Mouse (Mus musculus) liver, embryonic 13.5 days (tissue): ENCODE measurements around the gene Spcs2. TPM values are rescaled to one million over a fixed set of nuclear protein-coding genes. Genes with fewer than 3 reads are reported as not detected.

ENCODE experiments used
- ATAC-seq: fragments of 200-750 bp; cut with Nextera tagmentation; 2 replicates; pipeline ENCODE4 v1.8.0; 2017; ENCODE audit warnings: low read depth, mild to moderate bottlenecking, moderate number of reproducible peaks, moderate library complexity
- DNase-seq: peaks from one replicate; pipeline ENCODE4 v3.0.0; 2022
- H3K27ac ChIP-seq: fragments of 300-500 bp; sonication (generic); 2 replicates; pipeline ENCODE4 v1.5.1; 2015; ENCODE audit warnings: moderate library complexity, mild to moderate bottlenecking, inconsistent platforms
- H3K27me3 ChIP-seq: fragments of 300-500 bp; sonication (generic); 2 replicates; pipeline ENCODE4 v1.6.1; 2015; ENCODE audit warnings: mild to moderate bottlenecking, inconsistent platforms
- H3K36me3 ChIP-seq: fragments of 300-500 bp; sonication (generic); 2 replicates; pipeline ENCODE4 v1.6.1; 2015; ENCODE audit warnings: mild to moderate bottlenecking, inconsistent platforms
- H3K4me1 ChIP-seq: fragments of 300-500 bp; sonication (generic); replicated peaks from 2 replicates; pipeline ENCODE4 v1.6.1; 2015; ENCODE audit warnings: inconsistent platforms
- H3K4me2 ChIP-seq: fragments of 300-500 bp; sonication (generic); 2 replicates; pipeline ENCODE4 v1.6.1; 2015; ENCODE audit warnings: inconsistent platforms, mild to moderate bottlenecking, moderate library complexity
- H3K4me3 ChIP-seq: fragments of 300-500 bp; sonication (generic); replicated peaks from 2 replicates; pipeline ENCODE4 v1.5.1; 2015; ENCODE audit warnings: mild to moderate bottlenecking, inconsistent platforms
- H3K9ac ChIP-seq: fragments of 300-500 bp; sonication (generic); 2 replicates; pipeline ENCODE4 v1.6.1; 2015; ENCODE audit warnings: mild to moderate bottlenecking, inconsistent platforms
- H3K9me3 ChIP-seq: fragments of 300-500 bp; sonication (generic); replicated peaks from 2 replicates; pipeline ENCODE4 v1.6.1; 2016; ENCODE audit warnings: inconsistent platforms
- WGBS: fragments of 180-500 bp; shearing (Covaris S2); methylation state at CpG from one replicate; pipeline ENCODE4 v1.1.7; 2015; ENCODE audit not compliant: insufficient replicate concordance; 5-methylcytosine and 5-hydroxymethylcytosine counted together
- polyA plus RNA-seq: library from polyadenylated mRNA; unstranded; fragments of >200 nt; fragmentation: Nextera tagmentation; extraction: Ambion mirVana; gene quantifications from 2 replicates; pipeline ENCODE4 v1.2.1, GENCODE M21; 2015

Gene Spcs2
- polyA plus RNA-seq, 1 experiment from 2014 or later: 216 TPM

DNA sequence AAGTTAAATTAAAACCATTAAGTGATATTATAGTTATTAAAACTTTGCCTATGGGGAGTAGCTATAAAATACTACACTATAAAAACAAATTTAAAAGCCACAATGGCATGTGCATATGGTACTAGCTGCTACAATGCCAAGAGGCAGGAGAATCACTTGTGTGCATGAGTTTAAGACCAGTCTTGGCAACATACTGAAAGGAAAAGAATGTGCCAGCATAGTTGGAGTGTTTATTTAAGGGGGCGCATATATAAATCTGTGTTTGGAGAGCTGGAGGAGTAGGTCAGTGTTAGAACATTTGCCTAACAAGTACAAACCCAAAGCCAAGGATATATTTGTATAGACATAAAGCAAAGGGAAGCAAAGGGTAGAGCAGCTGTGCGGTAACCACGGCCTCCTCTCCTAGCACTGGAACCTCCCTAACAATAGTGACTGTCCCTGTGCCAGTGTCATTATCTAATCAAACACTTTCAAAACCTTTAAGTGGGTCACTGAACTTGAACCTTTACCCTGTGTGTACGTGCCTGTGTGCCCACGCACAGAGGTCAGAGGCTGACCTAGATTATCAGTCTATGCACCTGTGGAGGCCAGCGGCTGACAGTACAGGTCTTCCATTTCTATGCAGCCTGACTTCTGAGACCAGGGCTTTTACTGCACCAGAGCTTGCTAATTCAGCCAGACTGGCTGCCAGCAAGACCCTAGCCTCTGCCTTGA is 25.7 kb downstream of the Spcs2 start:
- Histone ChIP-seq H3K27ac (no peak overlapping the region), H3K36me3 (peaks cover 57% of the 10 kb centered on the region), H3K9me3 (no peaks in the 10 kb centered on the region), H3K9ac (no peak overlapping the region), H3K4me1 (peaks cover 29% of the 10 kb centered on the region), H3K4me3 (no peak overlapping the region), H3K27me3 (no peaks in the 10 kb centered on the region), H3K4me2 (no peak overlapping the region)
- WGBS: 68% methylated on average over 6 of the region's 6 CpGs
- DNase-seq: no peak
- ATAC-seq: peak; percentile 73

DNA sequence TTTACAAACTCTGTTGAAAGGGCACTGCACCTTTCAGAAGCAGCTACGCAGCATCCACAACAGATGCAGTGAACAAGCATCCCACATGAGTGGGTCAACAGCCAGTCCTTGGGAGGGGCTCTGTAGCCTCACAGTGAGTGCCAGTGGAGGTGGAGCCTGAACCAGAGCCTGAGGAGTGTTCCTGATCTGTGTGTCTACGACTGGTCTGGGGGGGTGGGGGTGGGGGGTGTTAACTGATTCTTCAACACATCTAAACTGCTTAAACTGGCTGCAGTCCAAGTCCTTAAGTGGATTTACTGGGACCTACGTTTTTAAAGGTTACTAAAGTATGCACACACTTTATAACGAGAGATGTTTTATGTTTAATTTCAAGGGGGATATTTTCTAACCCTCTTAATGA is 26.5 kb downstream of the Spcs2 start:
- Histone ChIP-seq H3K9ac (no peak overlapping the region), H3K4me3 (no peak overlapping the region), H3K27ac (no peak overlapping the region), H3K27me3 (no peaks in the 10 kb centered on the region), H3K4me1 (peaks cover 29% of the 10 kb centered on the region), H3K4me2 (no peak overlapping the region), H3K9me3 (no peaks in the 10 kb centered on the region), H3K36me3 (peaks cover 49% of the 10 kb centered on the region)
- WGBS: 70% methylated on average over 4 of the region's 4 CpGs
- ATAC-seq (no peak), DNase-seq (no peak)

GRCm38 (mm10) chr7:99834314-99834853 is 28.9 kb downstream of the Spcs2 start:
- Histone ChIP-seq H3K36me3 (peaks cover 25% of the 10 kb centered on the region), H3K9me3 (no peaks in the 10 kb centered on the region), H3K4me1 (peaks cover 17% of the 10 kb centered on the region), H3K9ac (no peak overlapping the region), H3K4me3 (no peak overlapping the region), H3K4me2 (no peak overlapping the region), H3K27me3 (no peaks in the 10 kb centered on the region), H3K27ac (no peak overlapping the region)
- WGBS: 77% methylated on average over 5 of the region's 5 CpGs
- no peak for DNase-seq
- ATAC-seq: no peak

- no peak overlapping the region for H3K9ac ChIP-seq
- 82% methylated on average over 2 of the region's 2 CpGs for WGBS
These were observed 29.4 kb downstream of the Spcs2 start for GRCm38 (mm10) chr7:99833846-99834222.

DNA sequence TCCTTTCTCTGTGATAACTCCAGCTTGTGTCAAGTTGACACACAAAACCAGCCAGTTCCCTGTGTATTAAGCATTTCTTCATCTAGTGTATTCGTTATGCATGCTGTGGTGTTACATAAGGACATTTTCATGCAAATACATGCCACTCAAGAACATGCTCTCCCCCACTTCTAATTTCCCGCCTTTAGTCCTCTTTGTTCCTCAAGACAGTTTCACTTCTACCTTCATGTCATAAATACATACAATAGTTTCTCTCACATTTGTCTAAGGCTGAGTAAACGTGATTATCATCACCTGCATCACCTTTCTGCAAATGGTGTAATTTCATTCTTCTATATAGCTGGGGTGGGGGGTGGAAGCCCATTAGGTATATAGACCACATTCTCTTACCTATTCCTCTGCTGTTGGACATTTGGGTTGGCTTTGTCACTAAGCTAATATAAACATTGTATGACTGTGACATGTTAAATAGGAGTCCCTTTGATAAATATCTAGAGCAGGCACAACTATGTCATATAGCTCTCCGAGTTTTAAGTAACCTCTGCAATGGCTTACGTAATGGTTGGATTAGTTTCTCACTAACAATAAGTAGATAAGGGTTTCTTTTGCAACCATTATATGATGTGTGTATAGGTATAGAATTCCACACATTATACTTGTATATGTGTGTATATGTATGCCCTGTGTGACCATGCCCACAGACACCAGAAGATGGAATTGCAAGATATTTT is 30.0 kb downstream of the Spcs2 start:
- 67% methylated on average over 5 of the region's 5 CpGs for WGBS
- H3K27me3 ChIP-seq: no peaks in the 10 kb centered on the region
- no peak overlapping the region for H3K4me3 ChIP-seq
- H3K9me3 ChIP-seq: no peaks in the 10 kb centered on the region
- peaks cover 16% of the 10 kb centered on the region for H3K4me1 ChIP-seq
- H3K27ac ChIP-seq: no peak overlapping the region
- peaks cover 16% of the 10 kb centered on the region for H3K36me3 ChIP-seq
- H3K4me2 ChIP-seq: no peak overlapping the region
- DNase-seq (no peak), ATAC-seq (no peak)
- no peak overlapping the region for H3K9ac ChIP-seq

More at GRCm38 (mm10) chr7:99833846-99834222, 29.4 kb downstream of the Spcs2 start:
- H3K36me3 ChIP-seq: peaks cover 21% of the 10 kb centered on the region
- peaks cover 15% of the 10 kb centered on the region for H3K4me1 ChIP-seq
- H3K9me3 ChIP-seq: no peaks in the 10 kb centered on the region
- no peak overlapping the region for H3K4me2 ChIP-seq
- H3K27ac ChIP-seq: no peak overlapping the region
- H3K27me3 ChIP-seq: no peaks in the 10 kb centered on the region
- no peak overlapping the region for H3K4me3 ChIP-seq
- no peak for DNase-seq
- no peak for ATAC-seq

GRCm38 (mm10) chr7:99828083-99828570 is 35.1 kb downstream of the Spcs2 start, which contains the start of gene Neu3:
Gene Neu3, minus strand, starts transcription at chr7:99828417.
- Histone ChIP-seq H3K27me3 (no peaks in the 10 kb centered on the region), H3K4me1 (peaks cover 49% of the 10 kb centered on the region), H3K27ac (peak within 1 kb of the TSS; percentile 91), H3K4me2 (peak within 1 kb of the TSS; percentile 82), H3K4me3 (peak within 1 kb of the TSS; percentile 76), H3K9me3 (no peaks in the 10 kb centered on the region), H3K36me3 (peaks cover 2% of the 10 kb centered on the region), H3K9ac (peak within 1 kb of the TSS; percentile 88)
- DNase-seq: peak; percentile 94
- peak; percentile 91 for ATAC-seq
- under 1% methylated on average over 26 of the region's 26 CpGs for WGBS

DNA sequence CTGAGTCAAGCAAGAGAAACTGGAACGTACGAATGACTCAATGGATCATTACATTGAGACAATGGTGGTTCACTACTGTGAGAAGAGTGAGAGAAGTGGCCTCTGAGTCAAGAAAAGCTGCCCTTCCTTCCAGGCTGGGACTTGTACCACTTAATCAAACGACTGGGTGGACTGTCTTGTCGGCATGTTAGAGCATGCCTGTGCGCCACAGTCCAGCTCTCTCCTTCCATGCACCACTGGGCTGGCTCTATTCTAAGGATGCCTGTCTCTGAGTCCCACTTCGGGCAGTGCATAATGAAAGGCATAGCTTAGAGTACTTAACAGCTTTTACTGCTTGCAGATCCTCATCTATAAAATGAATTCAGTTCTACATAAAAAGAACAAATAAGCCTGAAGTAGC is 37.2 kb downstream of the Spcs2 start:
- Histone ChIP-seq H3K9ac (peak overlapping the region; percentile 88), H3K4me1 (peaks cover 67% of the 10 kb centered on the region), H3K27ac (peak overlapping the region; percentile 95), H3K36me3 (peaks cover 11% of the 10 kb centered on the region), H3K9me3 (no peaks in the 10 kb centered on the region), H3K4me2 (peak overlapping the region; percentile 82), H3K4me3 (peak overlapping the region; percentile 76), H3K27me3 (no peaks in the 10 kb centered on the region)
- ATAC-seq: no peak
- 67% methylated on average over 6 of the region's 6 CpGs for WGBS
- DNase-seq: no peak

DNA sequence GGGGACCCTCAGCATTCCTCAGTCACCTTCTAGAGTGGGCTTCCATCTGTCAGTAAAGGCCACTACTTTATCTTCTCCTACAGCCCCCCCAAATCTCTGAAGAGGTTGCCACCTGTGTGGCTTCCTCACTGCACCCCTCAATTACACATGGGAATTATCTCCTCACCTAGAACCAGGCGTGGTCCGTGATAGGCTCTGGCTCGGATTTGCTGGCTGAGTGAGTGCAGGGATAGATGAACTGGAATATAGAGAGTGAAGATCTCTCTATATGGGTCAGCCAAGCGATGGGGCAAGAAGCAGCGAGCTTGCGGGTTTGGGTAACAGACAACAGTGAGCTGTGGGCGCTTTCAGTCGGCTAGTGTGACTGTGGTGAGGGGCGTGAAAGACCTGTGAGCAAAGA is 37.8 kb downstream of the Spcs2 start:
- Histone ChIP-seq H3K9me3 (no peaks in the 10 kb centered on the region), H3K4me2 (peak overlapping the region; percentile 82), H3K4me3 (peak overlapping the region; percentile 76), H3K4me1 (peaks cover 67% of the 10 kb centered on the region), H3K36me3 (peaks cover 11% of the 10 kb centered on the region), H3K27me3 (no peaks in the 10 kb centered on the region), H3K9ac (peak overlapping the region; percentile 88), H3K27ac (peak overlapping the region; percentile 95)
- peak; percentile 13; the same call in 1 of the 2 replicates for ATAC-seq
- no peak for DNase-seq
- WGBS: 56% methylated on average over 9 of the region's 9 CpGs

DNA sequence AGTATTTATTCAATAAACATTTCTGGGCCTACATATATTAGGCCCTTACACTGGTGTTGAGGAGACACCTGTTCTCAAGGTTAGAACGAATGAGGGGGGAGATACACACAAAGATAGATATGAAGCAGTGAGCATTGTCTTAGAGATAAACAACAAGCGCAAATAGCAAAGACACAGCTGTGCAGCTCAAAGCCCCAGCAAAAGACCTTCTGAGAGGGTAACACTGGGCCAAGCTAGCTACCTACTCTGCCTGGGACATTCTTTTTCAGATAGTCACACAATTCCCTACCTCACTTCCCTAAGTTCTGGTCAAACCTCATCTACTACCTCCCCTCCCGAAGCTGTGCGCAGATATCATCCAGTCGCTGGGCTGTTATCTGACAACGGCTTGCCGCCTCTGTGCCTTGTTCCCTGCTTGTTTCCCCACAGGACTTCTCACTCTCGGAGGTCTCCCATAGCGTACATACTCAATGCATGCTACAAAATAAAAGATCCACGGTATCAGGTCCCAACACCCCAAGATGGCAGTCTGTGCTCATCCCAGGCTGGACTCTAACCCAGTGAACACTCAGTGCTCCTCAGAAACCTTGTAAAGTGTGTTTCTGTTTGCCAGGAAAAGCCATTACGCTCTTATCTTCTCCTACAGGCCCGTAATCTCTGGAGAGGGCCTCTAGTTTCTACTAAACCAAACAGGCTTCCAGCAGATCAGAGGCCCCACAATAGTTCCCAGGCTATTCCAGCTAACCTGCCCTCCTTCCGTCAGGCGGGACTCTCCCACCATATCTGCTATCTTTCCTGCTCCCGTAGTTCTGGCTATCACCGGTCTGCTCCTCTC is 38.4 kb downstream of the Spcs2 start:
- Histone ChIP-seq H3K36me3 (peaks cover 11% of the 10 kb centered on the region), H3K4me1 (peaks cover 67% of the 10 kb centered on the region), H3K9ac (peak overlapping the region; percentile 88), H3K4me3 (peak overlapping the region; percentile 76), H3K9me3 (no peaks in the 10 kb centered on the region), H3K27ac (peak overlapping the region; percentile 95), H3K4me2 (peak overlapping the region; percentile 82), H3K27me3 (no peaks in the 10 kb centered on the region)
- ATAC-seq (peak; percentile 74), DNase-seq (peak; percentile 66)
- 9% methylated on average over 16 of the region's 16 CpGs for WGBS

DNA sequence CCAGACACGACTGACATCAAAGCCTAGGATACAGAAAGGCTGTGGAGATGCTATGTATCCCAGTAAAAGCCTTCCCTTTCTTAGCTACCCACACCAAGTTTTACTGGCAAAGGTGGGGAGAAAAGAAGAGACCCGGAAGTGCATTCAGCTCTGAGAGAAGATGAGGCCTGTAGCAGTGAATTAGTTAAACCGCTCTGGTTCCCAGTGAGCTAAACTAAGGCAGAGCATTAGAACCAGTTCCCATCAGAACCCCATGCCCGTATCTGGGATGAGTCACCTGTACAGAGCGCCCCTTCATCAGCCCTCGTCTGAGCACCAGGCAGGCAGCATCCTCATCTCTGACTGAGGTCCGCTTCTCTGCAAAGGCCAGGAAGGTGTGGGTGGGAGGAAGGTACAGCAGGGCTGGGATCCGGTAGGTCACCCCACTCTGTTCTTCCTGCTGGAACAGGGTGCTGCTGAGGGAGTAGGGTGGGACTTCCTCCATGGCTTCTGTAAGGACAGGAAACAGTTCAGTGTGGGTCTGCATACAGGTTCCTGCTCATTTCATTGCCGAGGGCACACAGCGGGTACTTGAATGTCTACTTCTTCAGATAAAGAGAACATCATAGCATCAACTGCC is 40.1 kb downstream of the Spcs2 start:
- DNase-seq: no peak
- no peaks in the 10 kb centered on the region for H3K9me3 ChIP-seq
- H3K27me3 ChIP-seq: no peaks in the 10 kb centered on the region
- peak overlapping the region; percentile 57 for H3K9ac ChIP-seq
- peak overlapping the region; percentile 91 for H3K27ac ChIP-seq
- H3K4me2 ChIP-seq: peak overlapping the region; percentile 64
- H3K4me3 ChIP-seq: peak overlapping the region; percentile 30; the same call in 1 of the 2 replicates
- 74% methylated on average over 10 of the region's 10 CpGs for WGBS
- H3K4me1 ChIP-seq: peaks cover 65% of the 10 kb centered on the region
- ATAC-seq: no peak
- peaks cover 15% of the 10 kb centered on the region for H3K36me3 ChIP-seq
